Mouse (Mus musculus) stomach, embryonic 14.5 days (tissue): ENCODE measurements around the gene Lyrm4. TPM values are rescaled to one million over a fixed set of nuclear protein-coding genes. Genes with fewer than 3 reads are reported as not detected.
A peak's percentile ranks its signal among the peaks of the same experiment; 100 is the strongest.

Experiments used
- ATAC-seq: fragments of 200-750 bp; cut with Nextera tagmentation; 2 replicates; pipeline ENCODE4 v1.8.0; 2017; ENCODE audit warnings: low read depth, moderate TSS enrichment; ENCODE audit not compliant: insufficient number of reproducible peaks, insufficient read depth, low FRiP score
- H3K27ac ChIP-seq: fragments of 300-500 bp; sonication (generic); 2 replicates; pipeline ENCODE4 v1.5.1; 2014; ENCODE audit warnings: mild to moderate bottlenecking, low read length, moderate library complexity, mixed read lengths
- H3K27me3 ChIP-seq: fragments of 300-500 bp; sonication (generic); 2 replicates; pipeline ENCODE4 v1.6.1; 2014; ENCODE audit warnings: low read length, control low read depth, mixed read lengths; ENCODE audit not compliant: control insufficient read depth, insufficient read depth
- H3K36me3 ChIP-seq: fragments of 300-500 bp; sonication (generic); 2 replicates; pipeline ENCODE4 v1.6.1; 2014; ENCODE audit warnings: mild to moderate bottlenecking, control low read depth, low read length, moderate library complexity, mixed read lengths; ENCODE audit not compliant: control insufficient read depth, insufficient read depth
- H3K4me1 ChIP-seq: fragments of 300-500 bp; sonication (generic); 2 replicates; pipeline ENCODE4 v1.6.1; 2014; ENCODE audit warnings: low read length, control low read depth, mixed read lengths; ENCODE audit not compliant: control insufficient read depth, insufficient read depth
- H3K4me2 ChIP-seq: fragments of 300-500 bp; sonication (generic); replicated peaks from 2 replicates; pipeline ENCODE4 v1.6.1; 2014; ENCODE audit warnings: low read depth, low read length, control low read depth
- H3K4me3 ChIP-seq: fragments of 300-500 bp; sonication (generic); 2 replicates; pipeline ENCODE4 v1.5.1; 2014; ENCODE audit warnings: low read depth, low read length, control low read depth
- H3K9ac ChIP-seq: fragments of 300-500 bp; sonication (generic); replicated peaks from 2 replicates; pipeline ENCODE4 v1.6.1; 2014; ENCODE audit warnings: low read depth, mild to moderate bottlenecking, control low read depth, low read length, moderate library complexity, mixed read lengths
- H3K9me3 ChIP-seq: fragments of 300-500 bp; sonication (generic); 2 replicates; pipeline ENCODE4 v1.6.1; 2016; ENCODE audit warnings: low read depth, low read length, control low read depth; ENCODE audit not compliant: control insufficient read depth
- WGBS: fragments of 180-500 bp; shearing (Covaris S2); extraction: QIAGEN DNeasy Blood & Tissue Kit; methylation state at CpG from one replicate; pipeline ENCODE4 v1.1.7; 2014; 5-methylcytosine and 5-hydroxymethylcytosine counted together
- polyA plus RNA-seq: library from polyadenylated mRNA; unstranded; fragments of >200 nt; fragmentation: Nextera tagmentation; extraction: Ambion mirVana; gene quantifications from 2 replicates; pipeline ENCODE4 v1.2.1, GENCODE M21; 2014

The Lyrm4 gene
- 28.1 and 30.1 TPM in 2 replicates for polyA plus RNA-seq

- Histone ChIP-seq H3K9me3 (no peaks in the 10 kb centered on the region), H3K4me3 (peak within 1 kb of the TSS; percentile 56), H3K4me1 (no peaks in the 10 kb centered on the region), H3K27me3 (no peaks in the 10 kb centered on the region), H3K9ac (peak within 1 kb of the TSS; percentile 45), H3K27ac (peak within 1 kb of the TSS; percentile 88), H3K4me2 (peak within 1 kb of the TSS; percentile 61), H3K36me3 (no peaks in the 10 kb centered on the region)
- WGBS: under 1% methylated on average over 71 of the region's 75 CpGs
- ATAC-seq: peak; percentile 99
Observed at GRCm38 (mm10) chr13:36117143-36118014, at the start of gene Lyrm4, which contains the start of gene Fars2. TSS of gene Lyrm4 (minus strand) at chr13:36117526. TSS of gene Fars2 (plus strand) at chr13:36117412.

GRCm38 (mm10) chr13:36163898-36164297, 46.6 kb upstream of the Lyrm4 start:
- no peak overlapping the region for H3K4me2 ChIP-seq
- H3K9ac ChIP-seq: no peak overlapping the region
- H3K27ac ChIP-seq: no peak overlapping the region
- no peaks in the 10 kb centered on the region for H3K9me3 ChIP-seq
- H3K27me3 ChIP-seq: no peaks in the 10 kb centered on the region
- ATAC-seq: no peak
- H3K4me1 ChIP-seq: no peaks in the 10 kb centered on the region
- H3K36me3 ChIP-seq: no peaks in the 10 kb centered on the region
- WGBS: 80% methylated on average over 1 of the region's 1 CpGs
- H3K4me3 ChIP-seq: no peak overlapping the region

GRCm38 (mm10) chr13:36163411-36163810, 46.1 kb upstream of the Lyrm4 start:
- Histone ChIP-seq H3K27me3 (no peaks in the 10 kb centered on the region), H3K9ac (no peak overlapping the region), H3K4me1 (no peaks in the 10 kb centered on the region), H3K9me3 (no peaks in the 10 kb centered on the region), H3K4me3 (no peak overlapping the region), H3K36me3 (no peaks in the 10 kb centered on the region), H3K27ac (no peak overlapping the region), H3K4me2 (no peak overlapping the region)
- ATAC-seq: no peak
- WGBS: 85% methylated on average over 5 of the region's 5 CpGs

- Histone ChIP-seq H3K4me1 (no peaks in the 10 kb centered on the region), H3K4me2 (no peak overlapping the region), H3K36me3 (no peaks in the 10 kb centered on the region), H3K9me3 (no peaks in the 10 kb centered on the region), H3K27me3 (no peaks in the 10 kb centered on the region), H3K4me3 (no peak overlapping the region), H3K27ac (no peak overlapping the region), H3K9ac (no peak overlapping the region)
- 84% methylated on average over 7 of the region's 7 CpGs for WGBS
- no peak for ATAC-seq
Observed at GRCm38 (mm10) chr13:36156340-36156931, 39.1 kb upstream of the Lyrm4 start.

GRCm38 (mm10) chr13:36152728-36153498, 35.6 kb upstream of the Lyrm4 start:
- WGBS: 77% methylated on average over 5 of the region's 5 CpGs
- Histone ChIP-seq H3K4me2 (no peak overlapping the region), H3K27me3 (no peaks in the 10 kb centered on the region), H3K9me3 (no peaks in the 10 kb centered on the region), H3K4me1 (peaks cover 8% of the 10 kb centered on the region; the same call in 1 of the 2 replicates), H3K27ac (no peak overlapping the region), H3K36me3 (no peaks in the 10 kb centered on the region), H3K4me3 (no peak overlapping the region), H3K9ac (no peak overlapping the region)
- no peak for ATAC-seq

GRCm38 (mm10) chr13:36150272-36150671, 32.9 kb upstream of the Lyrm4 start:
- no peaks in the 10 kb centered on the region for H3K9me3 ChIP-seq
- ATAC-seq: no peak
- H3K9ac ChIP-seq: no peak overlapping the region
- peaks cover 8% of the 10 kb centered on the region; the same call in 1 of the 2 replicates for H3K4me1 ChIP-seq
- WGBS: 43% methylated on average over 5 of the region's 5 CpGs
- H3K4me3 ChIP-seq: no peak overlapping the region
- no peak overlapping the region for H3K27ac ChIP-seq
- no peaks in the 10 kb centered on the region for H3K36me3 ChIP-seq
- no peaks in the 10 kb centered on the region for H3K27me3 ChIP-seq
- no peak overlapping the region for H3K4me2 ChIP-seq

GRCm38 (mm10) chr13:36149175-36149939, 32.0 kb upstream of the Lyrm4 start:
- Histone ChIP-seq H3K9ac (no peak overlapping the region), H3K27ac (no peak overlapping the region), H3K4me3 (no peak overlapping the region), H3K9me3 (no peaks in the 10 kb centered on the region), H3K27me3 (no peaks in the 10 kb centered on the region), H3K36me3 (no peaks in the 10 kb centered on the region), H3K4me1 (peaks cover 8% of the 10 kb centered on the region; the same call in 1 of the 2 replicates), H3K4me2 (no peak overlapping the region)
- WGBS: 49% methylated on average over 6 of the region's 6 CpGs
- ATAC-seq: no peak

- no peak overlapping the region for H3K4me2 ChIP-seq
- no peak overlapping the region for H3K4me3 ChIP-seq
- no peak overlapping the region for H3K27ac ChIP-seq
- no peaks in the 10 kb centered on the region for H3K9me3 ChIP-seq
- H3K36me3 ChIP-seq: no peaks in the 10 kb centered on the region
- peaks cover 8% of the 10 kb centered on the region; the same call in 1 of the 2 replicates for H3K4me1 ChIP-seq
- WGBS: 74% methylated on average over 1 of the region's 1 CpGs
- no peaks in the 10 kb centered on the region for H3K27me3 ChIP-seq
- no peak for ATAC-seq
- H3K9ac ChIP-seq: no peak overlapping the region
Observed at GRCm38 (mm10) chr13:36145601-36146000, 28.3 kb upstream of the Lyrm4 start.
